Mouse (Mus musculus) cortical plate, adult 2 months (tissue): ENCODE data around the gene Ube2e2.

Experiments
- CTCF ChIP-seq: fragments of 200-500 bp; IDR thresholded peaks from 2 replicates; pipeline ENCODE4 v1.5.1; 2011; ENCODE audit warnings: mild to moderate bottlenecking, control low read depth, low read length; ENCODE audit not compliant: insufficient read depth; ENCODE audit errors: extremely low read depth
- POLR2A ChIP-seq: fragments of 200-500 bp; IDR thresholded peaks from 2 replicates; pipeline ENCODE4 v1.6.1; 2011; ENCODE audit warnings: mild to moderate bottlenecking, low read length, control low read depth; ENCODE audit not compliant: insufficient read depth; ENCODE audit errors: extremely low read depth

DNA sequence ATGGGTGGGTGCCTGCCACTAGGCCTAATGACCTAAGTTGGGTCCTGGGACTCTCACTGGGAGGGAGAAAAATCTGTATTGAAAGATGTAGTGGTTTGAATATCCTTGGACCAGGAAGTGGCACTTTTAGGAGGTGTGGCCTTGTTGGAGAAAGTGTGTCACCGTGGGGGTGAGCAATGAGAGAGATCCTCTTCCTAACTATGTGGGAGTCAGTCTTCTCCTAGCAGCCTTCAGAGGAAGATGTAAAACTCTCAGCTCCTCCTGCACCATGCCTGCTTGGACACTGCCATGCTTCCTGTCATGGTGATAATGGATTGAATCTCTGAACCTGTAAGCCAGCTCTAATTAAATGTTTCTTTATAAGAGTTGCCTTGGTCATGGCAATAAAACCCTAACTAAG, 338.8 kb downstream of the Ube2e2 start:
- TF ChIP-seq POLR2A (no peak), CTCF (no peak)
